Mouse (Mus musculus): Measurements from ENCODE around the gene Rasgef1a.

- no peak for TF ChIP-seq REST (IDR thresholded peaks at IDR 0.05; ENCODE audit: insufficient read depth, insufficient read length)
- TF ChIP-seq POLR2A (IDR thresholded peaks at IDR 0.05; ENCODE audit: insufficient read length, low read depth) = no peak
- TF ChIP-seq CEBPB (IDR thresholded peaks at IDR 0.05; ENCODE audit: insufficient read depth, poor library complexity, severe bottlenecking) = no peak
- no peak for TF ChIP-seq POLR2AphosphoS2 (IDR thresholded peaks at IDR 0.05; ENCODE audit: insufficient read length, low read depth)
- no peak for TF ChIP-seq MYOG (IDR thresholded peaks at IDR 0.05; ENCODE audit: control insufficient read depth in 1 of 3, insufficient read depth in 1 of 3, insufficient read length in 2 of 3, low read depth in 2 of 3)
- no peak for TF ChIP-seq TCF12 (IDR thresholded peaks at IDR 0.05; ENCODE audit: insufficient read depth, poor library complexity, severe bottlenecking)
These were observed 528 bp downstream of the Rasgef1a start for GRCm38 (mm10) chr6:118011616-118012316.
